Mouse (Mus musculus) Muller cell, postnatal 12 days (primary cell): ENCODE results near the gene Galnt18.
A peak's percentile ranks its signal among the peaks of the same experiment; 100 is the strongest.

Source experiments
- DNase-seq: peaks from one replicate; pipeline ENCODE4 v3.0.0-alpha.2; 2015; ENCODE audit errors: inconsistent ontology term

Galnt18 gene

GRCm38 (mm10) chr7:111563316-111564110, 216.3 kb downstream of the Galnt18 start:
- no peak for DNase-seq

GRCm38 (mm10) chr7:111560097-111560496, 219.7 kb downstream of the Galnt18 start:
- no peak for DNase-seq

GRCm38 (mm10) chr7:111559011-111559410, 220.8 kb downstream of the Galnt18 start:
- no peak for DNase-seq

GRCm38 (mm10) chr7:111550987-111551386, 228.8 kb downstream of the Galnt18 start:
- no peak for DNase-seq

- no peak for DNase-seq
Measured at GRCm38 (mm10) chr7:111547069-111547468, 232.7 kb downstream of the Galnt18 start.

- no peak for DNase-seq
Measured at GRCm38 (mm10) chr7:111545614-111546013, 234.2 kb downstream of the Galnt18 start.

GRCm38 (mm10) chr7:111537946-111538345, 241.8 kb downstream of the Galnt18 start:
- DNase-seq, result no peak

- DNase-seq, result no peak
Measured at GRCm38 (mm10) chr7:111534826-111535405, 244.9 kb downstream of the Galnt18 start.

GRCm38 (mm10) chr7:111528961-111529643, 250.7 kb downstream of the Galnt18 start:
- no peak for DNase-seq

GRCm38 (mm10) chr7:111528462-111528861, 251.3 kb downstream of the Galnt18 start:
- no peak for DNase-seq

GRCm38 (mm10) chr7:111520881-111521280, 258.9 kb downstream of the Galnt18 start:
- no peak for DNase-seq

GRCm38 (mm10) chr7:111518581-111519242, 261.1 kb downstream of the Galnt18 start:
- DNase-seq, result no peak

GRCm38 (mm10) chr7:111516882-111517281, 262.9 kb downstream of the Galnt18 start:
- DNase-seq, result peak; percentile 56

- no peak for DNase-seq
Measured at GRCm38 (mm10) chr7:111515471-111515870, 264.3 kb downstream of the Galnt18 start.

- no peak for DNase-seq
Measured at GRCm38 (mm10) chr7:111509167-111509854, 270.5 kb downstream of the Galnt18 start.

- no peak for DNase-seq
Measured at GRCm38 (mm10) chr7:111500616-111501015, 279.2 kb downstream of the Galnt18 start.

- no peak for DNase-seq
Measured at GRCm38 (mm10) chr7:111499255-111499790, 280.5 kb downstream of the Galnt18 start.

- no peak for DNase-seq
Measured at GRCm38 (mm10) chr7:111497191-111497590, 282.6 kb downstream of the Galnt18 start.

- no peak for DNase-seq
Measured at GRCm38 (mm10) chr7:111492242-111492949, 287.4 kb downstream of the Galnt18 start.

GRCm38 (mm10) chr7:111491566-111491965, 288.2 kb downstream of the Galnt18 start:
- no peak for DNase-seq
